Mouse (Mus musculus) erythroblast, adult 5-6 weeks (primary cell): ENCODE results near the gene Acer2. TPM values are rescaled to one million over a fixed set of nuclear protein-coding genes. Genes with fewer than 3 reads are reported as not detected.

Experiments
- ATAC-seq: replicated peaks from 2 replicates; pipeline ENCODE4 v1.8.0; 2016; ENCODE audit warnings: moderate number of reproducible peaks, mild to moderate bottlenecking, moderate TSS enrichment, inconsistent platforms; ENCODE audit not compliant: poor library complexity, low FRiP score, severe bottlenecking
- total RNA-seq, 2 experiments: library from RNA; stranded (forward) in 1 of 2; stranded (reverse) in 1 of 2; fragments of 150-400 nt in 1 of 2; fragments of 200-764, 138-1000 nt in 1 of 2; gene quantifications; 2 replicates each; pipeline versions ENCODE4 v1.2.3 to v1.2.4; 2015 to 2017; ENCODE audit warnings: low replicate concordance in 2 of 2

Acer2 gene
- total RNA-seq, 2 experiments from 2014 or later, result 0.43 TPM; not detected in 1

GRCm38 (mm10) chr4:86942656-86943055, 68.5 kb downstream of the Acer2 start:
- no peak for ATAC-seq

GRCm38 (mm10) chr4:86943296-86943695, 69.1 kb downstream of the Acer2 start:
- ATAC-seq, result no peak

- no peak for ATAC-seq
These were observed 74.6 kb downstream of the Acer2 start for GRCm38 (mm10) chr4:86948794-86949193.

GRCm38 (mm10) chr4:86953519-86953918, 79.3 kb downstream of the Acer2 start:
- ATAC-seq, result no peak

GRCm38 (mm10) chr4:86955448-86955847, 81.3 kb downstream of the Acer2 start:
- ATAC-seq, result no peak

- no peak for ATAC-seq
These were observed 83.6 kb downstream of the Acer2 start for GRCm38 (mm10) chr4:86957576-86958411.

GRCm38 (mm10) chr4:86977272-86977671, 103.1 kb downstream of the Acer2 start:
- ATAC-seq, result no peak

Other genes with a start within 250 kb of the Acer2 start
- gene Plin2, start 204.3 kb upstream of the Acer2 start, total RNA-seq (2015; ENCODE audit: low replicate concordance), result 11.3 and 33.9 TPM in 2 replicates
- gene Plin2, start 204.3 kb upstream of the Acer2 start, total RNA-seq (2017; ENCODE audit: low replicate concordance), result 23.7 and 39.7 TPM in 2 replicates
- gene Dennd4c, start 125.8 kb upstream of the Acer2 start, total RNA-seq (2015; ENCODE audit: low replicate concordance), result 5.2 and 7.5 TPM in 2 replicates
- gene Dennd4c, start 125.8 kb upstream of the Acer2 start, total RNA-seq (2017; ENCODE audit: low replicate concordance), result 5.5 and 6.6 TPM in 2 replicates
- gene Rps6, start 17.0 kb upstream of the Acer2 start, total RNA-seq (2015; ENCODE audit: low replicate concordance), result 866 and 945 TPM in 2 replicates
- gene Rps6, start 17.0 kb upstream of the Acer2 start, total RNA-seq (2017; ENCODE audit: low replicate concordance), result 159 and 357 TPM in 2 replicates